Mouse (Mus musculus): ENCODE measurements around the gene Tsc2.

Tsc2 gene

GRCm38 (mm10) chr17:24653967-24654710, 21.7 kb upstream of the Tsc2 start:
- ChIA-PET CTCF (interaction anchor here in 3 of 4 experiments (0.5 to 2.0 kb wide), 15 partner anchors 13 to 1578 kb away, joined by 3 to 15 read pairs (median 4); partner anchors contain the start of genes Zfp598 (in 2 of the 3), E4f1 (in 1 of the 3), Mlst8 (in 1 of the 3) and Nthl1 (in 1 of the 3)), POLR2A (interaction anchor here (0.7 to 3.1 kb wide), 16 partner anchors 10 to 1505 kb away, joined by 3 to 13 read pairs (median 3); partner anchors contain the start of genes Nthl1 (in 2 of the 4), Traf7 (in 2 of the 4), Tsc2 (in 2 of the 4) and Zfp598 (in 2 of the 4))

DNA sequence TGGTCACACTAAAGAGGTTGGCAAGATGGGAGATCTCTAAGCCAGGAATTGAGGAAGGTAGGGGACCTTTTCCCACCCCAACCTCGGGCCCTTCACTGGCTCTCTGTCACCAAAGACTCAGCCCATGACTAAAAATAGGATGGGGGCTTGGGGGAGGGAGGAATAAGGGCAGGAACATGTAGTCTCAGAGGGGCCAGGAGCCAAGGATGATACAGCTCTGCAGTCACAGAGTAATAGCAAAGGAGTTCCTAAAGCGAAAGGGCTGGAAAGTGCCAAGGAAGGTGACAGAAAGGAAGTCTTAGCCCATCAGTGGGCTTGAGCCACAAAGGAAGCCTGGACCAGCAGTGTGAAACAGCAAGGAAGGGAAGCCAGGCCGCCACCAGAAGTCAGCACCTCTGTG, 19.4 kb upstream of the Tsc2 start:
- POLR2A ChIA-PET: interaction anchor here in 3 of 4 experiments (0.6 to 3.5 kb wide), 14 partner anchors 10 to 277 kb away, joined by 3 to 19 read pairs (median 5); partner anchors contain the start of genes Pkd1 (in 2 of the 3), Traf7 (in 2 of the 3), Zfp598 (in 2 of the 3) and Msrb1 (in 1 of the 3)
- CTCF ChIA-PET: interaction anchor here in 2 of 4 experiments (0.7 to 2.0 kb wide), 4 partner anchors 23 to 112 kb away, joined by 3 to 7 read pairs (median 4); no protein-coding TSS in a partner anchor

DNA sequence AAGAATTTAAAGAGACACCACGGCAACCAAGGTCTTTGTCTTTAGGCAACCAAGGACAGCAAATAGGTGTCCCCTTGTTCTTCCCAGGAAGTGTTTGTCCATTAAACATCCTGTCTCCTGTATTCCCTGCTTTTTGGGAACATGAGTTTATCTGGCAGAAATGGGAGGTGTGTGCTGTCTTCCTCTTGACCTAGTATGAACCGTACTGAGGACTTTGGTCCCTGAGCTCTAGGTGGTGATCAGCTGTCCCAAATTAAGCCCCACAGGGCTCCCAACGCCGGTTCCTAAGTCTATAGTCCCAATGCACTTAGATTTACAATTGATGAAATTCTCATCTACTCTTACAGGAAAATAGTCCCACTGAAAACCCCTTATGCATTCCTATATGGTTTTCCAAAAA, 18.3 kb upstream of the Tsc2 start:
- ChIA-PET POLR2A (interaction anchor here in 3 of 4 experiments (0.6 to 3.5 kb wide), 25 partner anchors 9 to 920 kb away, joined by 3 to 21 read pairs (median 5); partner anchors contain the start of genes Nthl1 (in 2 of the 3), Pkd1 (in 2 of the 3), Traf7 (in 2 of the 3) and Tsc2 (in 2 of the 3)), CTCF (interaction anchor here in 3 of 4 experiments (0.6 to 2.0 kb wide), 8 partner anchors 7 to 189 kb away, joined by 3 to 7 read pairs (median 3); partner anchors contain the start of gene Npw (in 1 of the 3))

DNA sequence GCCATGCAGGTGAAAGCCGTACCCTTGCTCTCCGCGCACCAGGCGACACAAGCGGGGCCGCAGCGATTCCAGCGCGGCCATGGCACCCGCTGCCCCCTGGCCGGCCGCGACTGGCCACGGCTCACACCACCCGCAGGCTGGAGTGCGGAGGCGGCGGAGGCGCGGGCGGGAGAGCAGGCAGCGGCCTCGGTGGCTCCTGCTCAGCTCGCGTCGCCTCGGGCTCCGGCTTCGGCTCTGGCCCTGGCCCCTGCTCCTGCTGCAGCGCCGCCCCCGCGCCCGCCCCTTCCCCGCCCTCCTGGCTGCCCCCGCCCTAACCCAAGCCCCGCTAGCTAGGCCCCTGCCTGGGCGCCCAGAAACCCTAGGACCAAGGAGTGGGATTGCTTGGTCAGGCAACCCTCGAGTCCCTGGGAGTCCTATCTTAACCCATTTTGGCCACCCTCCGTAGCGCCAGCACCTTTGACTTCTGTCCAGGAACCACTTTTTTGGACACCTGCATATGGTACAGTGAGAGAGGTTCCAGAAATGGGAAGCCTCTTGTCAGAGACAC, 17.7 kb upstream of the Tsc2 start, which contains the start of gene Slc9a3r2:
Gene Slc9a3r2, minus strand, starts transcription at position 258 of the 547 bp plus-strand sequence.
- ChIA-PET CTCF (interaction anchor here in 3 of 4 experiments (0.6 to 1.2 kb wide), 7 partner anchors 8 to 1422 kb away, joined by 3 to 6 read pairs (median 3); partner anchors contain the start of genes Npw (in 1 of the 3), Nthl1 (in 1 of the 3), Tsc2 (in 1 of the 3) and Zfp598 (in 1 of the 3)), POLR2A (interaction anchor here in 3 of 4 experiments (0.6 to 3.5 kb wide), 24 partner anchors 8 to 921 kb away, joined by 3 to 21 read pairs (median 5); partner anchors contain the start of genes Nthl1 (in 3 of the 3), Tsc2 (in 3 of the 3), Pkd1 (in 2 of the 3) and Traf7 (in 2 of the 3))

DNA sequence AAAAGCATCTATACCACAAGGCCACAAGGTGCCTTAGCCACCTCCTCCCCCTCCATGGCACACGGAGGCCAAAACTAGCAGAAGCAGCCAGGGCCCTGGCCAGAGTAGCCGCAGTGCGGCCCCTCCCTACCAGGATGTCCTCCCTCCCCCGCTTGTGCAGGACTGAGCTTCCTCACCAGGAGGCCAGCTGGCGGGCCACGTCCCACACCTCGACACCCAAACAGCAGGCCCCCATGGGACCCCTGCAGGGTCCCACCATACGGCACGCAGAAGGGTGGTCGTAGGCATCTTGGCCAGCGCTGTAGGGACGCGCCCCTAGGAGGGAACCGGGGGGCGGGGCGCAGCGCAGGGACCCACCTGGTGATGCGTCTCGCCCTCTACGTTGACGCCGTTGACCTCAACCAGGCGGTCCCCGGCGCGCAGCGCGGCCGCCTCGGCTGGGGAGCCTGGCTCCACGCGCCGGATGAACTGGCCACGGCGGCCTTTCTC, 17.2 kb upstream of the Tsc2 start:
- CTCF ChIA-PET: interaction anchor here in 2 of 4 experiments (0.6 to 1.2 kb wide), 4 partner anchors 17 to 1422 kb away, joined by 3 to 6 read pairs (median 4); partner anchors contain the start of genes Nthl1 (in 1 of the 2), Tsc2 (in 1 of the 2) and Zfp598 (in 1 of the 2)

GRCm38 (mm10) chr17:24648731-24649377, 16.4 kb upstream of the Tsc2 start:
- ChIA-PET CTCF (no interaction called here), POLR2A (interaction anchor here in 2 of 4 experiments (1.0 to 2.9 kb wide), 8 partner anchors 9 to 100 kb away, joined by 3 to 21 read pairs (median 10); partner anchors contain the start of genes Pkd1 (in 2 of the 2), Nthl1 (in 1 of the 2), Tsc2 (in 1 of the 2) and Zfp598 (in 1 of the 2))

More for the DNA sequence above, 17.2 kb upstream of the Tsc2 start:
- POLR2A ChIA-PET: interaction anchor here in 3 of 4 experiments (0.6 to 3.5 kb wide), 22 partner anchors 10 to 921 kb away, joined by 3 to 21 read pairs (median 5); partner anchors contain the start of genes Nthl1 (in 3 of the 3), Tsc2 (in 3 of the 3), Pkd1 (in 2 of the 3) and Traf7 (in 2 of the 3)

- ChIA-PET POLR2A (interaction anchor here (0.7 to 2.4 kb wide), 19 partner anchors 10 to 233 kb away, joined by 3 to 18 read pairs (median 4); partner anchors contain the start of genes Nthl1 (in 3 of the 4), Tsc2 (in 3 of the 4), Npw (in 2 of the 4) and Traf7 (in 2 of the 4)), CTCF (interaction anchor here (0.5 to 1.7 kb wide), 9 partner anchors 15 to 983 kb away, joined by 3 to 5 read pairs (median 3); partner anchors contain the start of genes Nthl1 (in 1 of the 4), Pkd1 (in 1 of the 4) and Tsc2 (in 1 of the 4))
Observed at GRCm38 (mm10) chr17:24647493-24647892, 15.1 kb upstream of the Tsc2 start.

GRCm38 (mm10) chr17:24646381-24646780, 14.0 kb upstream of the Tsc2 start:
- POLR2A ChIA-PET: interaction anchor here in 3 of 4 experiments (0.6 to 2.4 kb wide), 14 partner anchors 9 to 192 kb away, joined by 3 to 18 read pairs (median 8); partner anchors contain the start of genes Nthl1 (in 2 of the 3), Traf7 (in 2 of the 3), Tsc2 (in 2 of the 3) and Npw (in 1 of the 3)
- CTCF ChIA-PET: interaction anchor here in 1 of 4 experiments (1.4 to 1.7 kb wide), 2 partner anchors 13 to 18 kb away, joined by 4 to 5 read pairs; partner anchors contain the start of genes Nthl1 and Tsc2

DNA sequence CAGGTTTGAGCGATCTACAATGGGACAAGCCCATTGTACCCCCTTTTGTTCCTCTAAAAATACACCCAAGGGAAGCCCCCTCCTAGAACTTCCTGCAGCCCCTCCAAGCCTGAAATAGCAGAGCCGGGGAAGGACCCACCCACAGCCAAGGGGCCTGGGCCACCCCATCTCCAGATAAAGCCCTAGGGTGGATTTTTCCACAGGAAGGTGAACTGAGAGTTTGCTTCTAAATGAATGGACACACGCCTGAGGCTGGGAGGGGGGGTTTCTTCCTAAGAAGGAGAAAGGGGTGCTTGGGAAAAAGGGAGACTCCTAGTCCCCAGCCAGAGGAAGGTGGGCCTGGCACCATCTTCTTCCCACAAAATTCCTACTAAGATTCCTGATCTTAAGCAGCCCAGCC, 13.5 kb upstream of the Tsc2 start:
- ChIA-PET CTCF (no interaction called here), POLR2A (interaction anchor here in 2 of 4 experiments (1.4 to 2.4 kb wide), 5 partner anchors 10 to 167 kb away, joined by 3 to 9 read pairs (median 7); partner anchors contain the start of genes Traf7 (in 2 of the 2), Mlst8 (in 1 of the 2), Nthl1 (in 1 of the 2) and Tsc2 (in 1 of the 2))

GRCm38 (mm10) chr17:24644875-24645721, 12.7 kb upstream of the Tsc2 start:
- POLR2A ChIA-PET: interaction anchor here in 2 of 4 experiments (0.8 to 3.6 kb wide), 14 partner anchors 9 to 166 kb away, joined by 3 to 25 read pairs (median 4); partner anchors contain the start of genes Nthl1 (in 2 of the 2), Traf7 (in 2 of the 2), Tsc2 (in 2 of the 2) and Mlst8 (in 1 of the 2)
- CTCF ChIA-PET: interaction anchor here in 2 of 4 experiments (0.6 to 1.6 kb wide), 4 partner anchors 17 to 208 kb away, joined by 3 to 4 read pairs (median 3); no protein-coding TSS in a partner anchor

DNA sequence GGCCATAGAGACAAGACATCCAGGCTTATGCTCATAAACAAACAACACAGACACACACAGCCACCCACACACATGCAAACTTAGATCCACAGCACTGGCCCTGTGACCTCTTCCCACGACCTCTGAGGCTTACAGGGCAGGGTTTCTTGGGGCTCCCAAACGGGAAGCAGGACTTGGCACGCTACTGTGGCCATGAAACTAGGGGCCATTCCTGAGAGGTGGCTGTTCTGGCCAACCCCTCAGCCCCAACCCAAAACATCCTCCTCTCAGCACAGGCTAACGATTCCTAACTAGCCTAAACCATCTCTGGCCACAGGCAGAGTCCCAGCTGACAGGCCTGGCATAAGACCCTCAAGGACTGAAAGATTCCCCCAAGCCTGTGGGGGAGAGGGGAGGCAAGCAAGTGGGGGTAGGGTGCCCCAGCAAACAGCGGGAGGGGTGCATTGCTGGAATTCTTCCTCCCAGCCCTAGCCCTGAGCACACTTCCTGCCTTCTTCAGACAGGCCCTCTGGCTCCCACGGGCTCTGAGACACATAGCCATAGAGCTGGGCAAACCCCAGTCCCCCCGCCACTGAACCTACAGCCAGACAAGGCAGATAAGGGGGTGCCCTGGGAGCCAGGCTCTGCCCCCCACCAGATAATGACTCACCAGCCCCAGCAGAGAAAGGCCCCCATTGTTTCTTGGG, 11.7 kb upstream of the Tsc2 start:
- CTCF ChIA-PET: interaction anchor here in 2 of 4 experiments (0.8 to 1.6 kb wide), 3 partner anchors 16 to 106 kb away, joined by 3 to 4 read pairs (median 3); no protein-coding TSS in a partner anchor
- POLR2A ChIA-PET: interaction anchor here in 2 of 4 experiments (0.6 to 3.6 kb wide), 19 partner anchors 8 to 165 kb away, joined by 3 to 25 read pairs (median 4); partner anchors contain the start of genes Nthl1 (in 2 of the 2), Traf7 (in 2 of the 2), Tsc2 (in 2 of the 2) and Mlst8 (in 1 of the 2)

DNA sequence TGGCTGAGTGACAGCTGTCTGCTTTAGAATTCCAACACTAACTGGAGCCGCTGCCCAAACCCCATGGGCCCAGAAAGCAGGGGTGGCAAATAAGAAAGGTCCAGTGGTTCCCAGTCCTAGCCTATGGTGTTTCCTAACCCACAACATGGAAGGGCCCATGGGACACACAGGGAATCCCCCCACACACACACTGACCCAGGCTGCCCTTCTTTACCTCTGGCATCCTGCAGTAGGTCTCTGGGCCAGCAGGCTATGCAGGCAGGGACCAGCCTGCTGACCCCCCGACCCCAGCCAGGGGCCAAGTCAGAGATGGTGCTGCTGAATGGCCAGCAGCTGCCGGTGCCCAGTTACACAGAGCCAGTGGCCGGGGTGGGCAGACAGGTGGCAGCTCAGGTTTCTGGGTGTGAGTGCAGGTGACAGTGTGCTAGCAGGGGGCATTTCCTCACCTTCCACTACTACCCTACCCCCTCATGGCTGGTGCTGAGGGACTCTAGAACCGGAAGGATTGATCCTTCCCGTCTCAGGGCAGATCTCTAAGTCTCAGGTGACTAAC, 10.4 kb upstream of the Tsc2 start:
- POLR2A ChIA-PET: interaction anchor here in 2 of 4 experiments (0.9 to 3.6 kb wide), 11 partner anchors 10 to 162 kb away, joined by 3 to 25 read pairs (median 4); partner anchors contain the start of genes Nthl1 (in 2 of the 2), Traf7 (in 2 of the 2) and Tsc2 (in 2 of the 2)

DNA sequence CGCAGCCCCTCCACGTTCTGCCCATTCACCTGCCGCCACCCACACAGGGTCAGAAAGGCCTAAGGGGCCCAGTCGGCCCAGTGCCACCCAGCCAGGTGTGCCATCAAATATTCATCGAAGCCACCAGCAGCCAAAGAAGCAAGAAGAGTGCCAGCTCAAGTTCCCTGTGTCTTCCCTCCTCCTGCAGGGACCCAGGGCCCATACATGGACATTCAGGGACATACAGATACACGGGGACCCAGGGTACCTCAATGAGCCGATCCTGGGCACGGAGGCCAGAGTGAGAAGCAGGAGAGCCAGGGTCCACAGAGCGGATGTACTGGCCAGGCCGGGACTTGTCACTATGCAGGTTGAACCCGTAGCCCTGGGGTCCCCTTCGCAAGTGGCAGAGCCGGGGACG, 9.5 kb upstream of the Tsc2 start:
- ChIA-PET CTCF (no interaction called here), POLR2A (interaction anchor here in 3 of 4 experiments (0.8 to 3.6 kb wide), 12 partner anchors 9 to 162 kb away, joined by 3 to 25 read pairs (median 4); partner anchors contain the start of genes Nthl1 (in 3 of the 3), Tsc2 (in 3 of the 3) and Traf7 (in 2 of the 3))

More for the DNA sequence above, 10.4 kb upstream of the Tsc2 start:
- CTCF ChIA-PET: interaction anchor here in 2 of 4 experiments (0.6 to 0.9 kb wide), 2 partner anchors 14 to 51 kb away, joined by 3 to 4 read pairs; no protein-coding TSS in a partner anchor

DNA sequence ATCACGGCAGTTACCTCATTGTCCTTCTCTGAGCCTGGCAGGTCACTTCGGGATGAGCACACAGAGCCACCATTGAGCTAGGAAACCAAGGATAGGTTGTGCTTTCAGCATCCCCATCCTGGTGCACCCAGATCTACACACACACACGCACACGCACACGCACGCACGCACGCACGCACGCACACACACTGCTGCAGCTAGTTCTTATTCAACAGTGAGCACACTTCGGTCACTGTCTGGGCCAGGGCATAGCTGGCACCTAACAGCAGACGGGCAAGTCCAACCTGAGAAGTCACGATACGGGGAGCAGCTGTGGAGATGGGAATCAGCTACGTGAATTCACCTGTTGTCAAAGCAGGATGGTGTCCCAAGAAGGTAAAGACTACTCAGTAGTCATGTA, 8.2 kb upstream of the Tsc2 start:
- CTCF ChIA-PET: interaction anchor here in 3 of 4 experiments (0.6 to 1.4 kb wide), 5 partner anchors 11 to 1341 kb away, joined by 3 to 5 read pairs (median 4); no protein-coding TSS in a partner anchor
- POLR2A ChIA-PET: interaction anchor here in 3 of 4 experiments (0.6 to 2.6 kb wide), 25 partner anchors 8 to 200 kb away, joined by 3 to 13 read pairs (median 3); partner anchors contain the start of genes Nthl1 (in 3 of the 3), Traf7 (in 3 of the 3), Tsc2 (in 3 of the 3) and Zfp598 (in 3 of the 3)

Data from embryonic stem cell, embryonic (primary cell).